Comparison of ENCODE assay signal across 22 mouse cellular contexts in the genomic region with DNA sequence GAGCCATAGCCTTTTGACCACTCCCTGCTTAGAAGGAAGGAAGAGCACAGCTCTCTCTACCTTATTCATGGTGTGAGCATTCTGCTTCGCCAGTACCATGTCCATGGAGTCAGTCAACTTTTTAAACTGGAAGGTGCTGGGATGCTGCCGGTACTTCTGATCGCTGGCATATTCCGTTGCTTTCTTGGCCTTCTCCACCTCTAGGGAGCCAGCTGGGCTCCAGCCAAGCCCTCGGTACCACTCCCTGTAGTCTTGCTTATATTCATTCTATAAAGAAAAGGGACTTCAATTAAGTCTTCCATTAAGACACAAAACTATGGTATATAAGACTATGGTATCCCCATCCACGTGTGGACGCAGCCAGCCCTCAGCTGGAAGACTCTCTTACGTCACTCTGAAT.
"Had no signal": no experiment of that assay in that cellular context is flagged by ENCODE, and none has a peak within 500 bp of the region (broad histone marks: within the 10 kb centered on the region; RNA-seq: fewer than 3 reads in every experiment).

No protein-coding gene starts in this region.

- H3K4me3 ChIP-seq: heart, embryonic 10.5 days; heart, embryonic 12.5 days; hindbrain, embryonic 10.5 days; hindbrain, embryonic 12.5 days; intestine, embryonic 15.5 days; layer of hippocampus, adult 2 months; left cerebral cortex, adult 2 months; limb, embryonic 10.5 days; limb, embryonic 12.5 days; liver, embryonic 13.5 days; liver, embryonic 15.5 days had no signal

- H3K27ac ChIP-seq: heart, embryonic 10.5 days; hindbrain, embryonic 10.5 days; hindbrain, embryonic 12.5 days; hindbrain, embryonic 14.5 days; intestine, embryonic 15.5 days; layer of hippocampus, adult 2 months; left cerebral cortex, adult 2 months; limb, embryonic 10.5 days; limb, embryonic 12.5 days; liver, embryonic 13.5 days; liver, embryonic 15.5 days had no signal

- DNase-seq: heart, adult 18-20 months; heart, postnatal 10 days; heart, postnatal 4 days; kidney, adult 18-20 months; kidney, adult 8-10 months; kidney, postnatal 10 days; kidney, postnatal 25 days; kidney, postnatal 4 days; liver; liver, embryonic 13.5 days; liver, postnatal 0 days had no signal
